Mouse (Mus musculus): ENCODE measurements around the gene Dhx40.

GRCm38 (mm10) chr11:86742605-86743004 lies 64.9 kb downstream of the Dhx40 start:
- TF ChIP-seq POLR2A (IDR thresholded peaks at IDR 0.05; ENCODE audit: extremely low read depth, insufficient read depth, low read length) (no peak), CTCF (IDR thresholded peaks at IDR 0.05; ENCODE audit: low read depth, low read length) (no peak)
